Mouse (Mus musculus) CH12.LX (cell line): ENCODE measurements around the gene Agpat3. TPM values are rescaled to one million over a fixed set of nuclear protein-coding genes. Genes with fewer than 3 reads are reported as not detected.

Experiments used
- DNase-seq: peaks from one replicate; pipeline ENCODE4 v3.0.0-alpha.2; 2013; ENCODE audit errors: extremely low read depth
- H3K27ac ChIP-seq: 2 replicates; pipeline ENCODE4 v1.5.1; 2012; ENCODE audit warnings: low read depth, mild to moderate bottlenecking, control low read depth, moderate library complexity; ENCODE audit not compliant: insufficient read depth
- H3K27me3 ChIP-seq: replicated peaks from 2 replicates; pipeline ENCODE3; 2012; ENCODE audit warnings: inconsistent platforms
- H3K36me3 ChIP-seq, 2 experiments: replicated peaks in 1 of 2; 2 replicates each; pipeline versions ENCODE3 to v1.6.1; 2012; ENCODE audit warnings: inconsistent platforms in 1 of 2, low read length in 1 of 2, mild to moderate bottlenecking in 1 of 2, mixed read lengths in 1 of 2, moderate library complexity in 1 of 2; ENCODE audit not compliant: control insufficient read depth in 1 of 2, insufficient read depth in 1 of 2
- H3K4me1 ChIP-seq, 2 experiments: 2 replicates each; pipeline ENCODE4 v1.6.1; 2012; ENCODE audit warnings: inconsistent platforms in 1 of 2, moderate library complexity in 1 of 2; ENCODE audit not compliant: insufficient read depth in 2 of 2, control insufficient read depth in 1 of 2
- H3K4me2 ChIP-seq: 2 replicates; pipeline ENCODE4 v1.6.1; 2012; ENCODE audit warnings: low read depth, mild to moderate bottlenecking, control low read depth; ENCODE audit not compliant: poor library complexity, insufficient read depth, severe bottlenecking
- H3K4me3 ChIP-seq, 3 experiments: fragments of 150-350 bp in 1 of 3; sonication (generic) in 1 of 3; replicated peaks in 1 of 3; 2 replicates each; pipeline versions ENCODE3 to v1.5.1; 2011 to 2012; ENCODE audit warnings: low read depth in 2 of 3, low read length in 2 of 3, mild to moderate bottlenecking in 2 of 3, moderate library complexity in 2 of 3, control low read depth in 1 of 3, improper control_type of control experiment in 1 of 3, inconsistent platforms in 1 of 3, mixed read lengths in 1 of 3; ENCODE audit not compliant: poor library complexity in 1 of 3
- H3K79me2 ChIP-seq: replicated peaks from 2 replicates; pipeline ENCODE4 v1.6.1; 2012; ENCODE audit warnings: mild to moderate bottlenecking, moderate library complexity; ENCODE audit not compliant: control insufficient read depth, poor library complexity, insufficient read depth, severe bottlenecking; ENCODE audit errors: extremely low read depth
- H3K9ac ChIP-seq: 2 replicates; pipeline ENCODE4 v1.6.1; 2012; ENCODE audit warnings: low read depth, mild to moderate bottlenecking, control low read depth, moderate library complexity; ENCODE audit not compliant: insufficient read depth
- H3K9me3 ChIP-seq: replicated peaks from 2 replicates; pipeline ENCODE3; 2012; ENCODE audit warnings: low read length, inconsistent platforms, mixed read lengths
- BHLHE40 ChIP-seq: IDR thresholded peaks from 2 replicates; pipeline ENCODE4 v1.6.1; 2011; ENCODE audit warnings: mild to moderate bottlenecking, low read depth, low read length, improper control_type of control experiment
- CTCF ChIP-seq, 2 experiments: IDR thresholded peaks in 1 of 2; conservative IDR thresholded peaks in 1 of 2; 2 replicates each; pipeline ENCODE4 v1.5.1; 2011 to 2012; ENCODE audit warnings: low read depth in 2 of 2, low read length in 2 of 2, improper control_type of control experiment in 1 of 2, inconsistent platforms in 1 of 2, mild to moderate bottlenecking in 1 of 2, moderate library complexity in 1 of 2
- ELF1 ChIP-seq: IDR thresholded peaks from 2 replicates; pipeline ENCODE4 v1.6.1; 2014; ENCODE audit warnings: low read depth, mild to moderate bottlenecking, inconsistent platforms, low read length, improper control_type of control experiment
- EP300 ChIP-seq: IDR thresholded peaks from 2 replicates; pipeline ENCODE4 v1.6.1; 2011; ENCODE audit warnings: low read length, improper control_type of control experiment
- HCFC1 ChIP-seq: IDR thresholded peaks from 2 replicates; pipeline ENCODE4 v1.6.1; 2012; ENCODE audit warnings: low read depth, mild to moderate bottlenecking, inconsistent platforms, low read length, improper control_type of control experiment
- JUN ChIP-seq: IDR thresholded peaks from 2 replicates; pipeline ENCODE4 v1.6.1; 2011; ENCODE audit warnings: low read depth, mild to moderate bottlenecking, low read length, improper control_type of control experiment, moderate library complexity; ENCODE audit not compliant: insufficient read depth
- KAT2A ChIP-seq: IDR thresholded peaks from 2 replicates; pipeline ENCODE4 v1.6.1; 2012; ENCODE audit warnings: low read length, improper control_type of control experiment, inconsistent platforms; ENCODE audit not compliant: insufficient replicate concordance
- MAX ChIP-seq: IDR thresholded peaks from 2 replicates; pipeline ENCODE4 v1.6.1; 2011; ENCODE audit warnings: low read length, improper control_type of control experiment
- MEF2A ChIP-seq: IDR thresholded peaks from 2 replicates; pipeline ENCODE4 v1.6.1; 2014; ENCODE audit warnings: low read depth, mild to moderate bottlenecking, inconsistent platforms, low read length, improper control_type of control experiment, borderline replicate concordance
- NELFE ChIP-seq: IDR thresholded peaks from 2 replicates; pipeline ENCODE4 v1.6.1; 2011; ENCODE audit warnings: low read depth, low read length, improper control_type of control experiment
- NRF1 ChIP-seq: IDR thresholded peaks from 2 replicates; pipeline ENCODE4 v1.6.1; 2014; ENCODE audit warnings: low read depth, mild to moderate bottlenecking, inconsistent platforms, low read length, improper control_type of control experiment, moderate library complexity
- PAX5 ChIP-seq: IDR thresholded peaks from 2 replicates; pipeline ENCODE4 v1.6.1; 2012; ENCODE audit warnings: low read length, inconsistent platforms, mixed read lengths
- POLR2A ChIP-seq: IDR thresholded peaks from 2 replicates; pipeline ENCODE4 v1.6.1; 2011; ENCODE audit warnings: low read depth, mild to moderate bottlenecking, improper control_type of control experiment, low read length
- POLR2AphosphoS2 ChIP-seq: IDR thresholded peaks from 2 replicates; pipeline ENCODE4 v1.6.1; 2011; ENCODE audit warnings: low read depth, low read length, improper control_type of control experiment
- RCOR1 ChIP-seq: conservative IDR thresholded peaks from 2 replicates; pipeline ENCODE4 v1.6.1; 2012; ENCODE audit warnings: low read depth, mild to moderate bottlenecking, inconsistent platforms, low read length, improper control_type of control experiment
- TBP ChIP-seq: conservative IDR thresholded peaks from 2 replicates; pipeline ENCODE4 v1.6.1; 2011; ENCODE audit warnings: low read depth, low read length, improper control_type of control experiment
- UBTF ChIP-seq: IDR thresholded peaks from 2 replicates; pipeline ENCODE4 v1.6.1; 2012; ENCODE audit warnings: low read depth, mild to moderate bottlenecking, inconsistent platforms, low read length, improper control_type of control experiment, moderate library complexity
- ZC3H11A ChIP-seq: IDR thresholded peaks from 2 replicates; pipeline ENCODE4 v1.6.1; 2012; ENCODE audit warnings: low read depth, mild to moderate bottlenecking, inconsistent platforms, low read length, improper control_type of control experiment
- ZKSCAN1 ChIP-seq: IDR thresholded peaks from 2 replicates; pipeline ENCODE4 v1.6.1; 2012; ENCODE audit warnings: low read depth, inconsistent platforms, low read length, improper control_type of control experiment, borderline replicate concordance
- ZMIZ1 ChIP-seq: IDR thresholded peaks from 2 replicates; pipeline ENCODE4 v1.6.1; 2012; ENCODE audit warnings: low read depth, mild to moderate bottlenecking, inconsistent platforms, low read length, improper control_type of control experiment
- ZNF384 ChIP-seq: IDR thresholded peaks from 2 replicates; pipeline ENCODE4 v1.6.1; 2012; ENCODE audit warnings: low read depth, low read length, improper control_type of control experiment, inconsistent platforms
- dilution Hi-C: fragments of 300-500 bp; cut with MboI; formaldehyde crosslinking; loops from 2 replicates; pipeline ENCODE4 v1.14.3; 2020; ENCODE audit warnings: low sequenced_read_pairs; ENCODE audit not compliant: extremely low pct_unique_long_range_greater_than_20kb, extremely low pct_ligation_motif_present
- in situ Hi-C: fragments of 300-500 bp; cut with MboI; formaldehyde crosslinking; loops from 3 replicates; pipeline ENCODE4 v1.14.3; 2019; ENCODE audit warnings: low sequenced_read_pairs, low pct_ligation_motif_present, low pct_unique_long_range_greater_than_20kb, mixed read lengths
- polyA plus RNA-seq: library from polyadenylated mRNA; unstranded; fragments of >175 nt; gene quantifications from 2 replicates; pipeline ENCODE4 v1.2.1, GENCODE M21; 2012; ENCODE audit warnings: low read depth; ENCODE audit not compliant: insufficient read length
- total RNA-seq, 2 experiments: library from RNA; depleted of rRNA; stranded (reverse); fragments of 300-350 nt in 1 of 2; fragments of >200 nt in 1 of 2; gene quantifications; 2 replicates each; pipeline ENCODE4 v1.2.3; 2012 to 2014

Agpat3 gene
- total and polyA plus RNA-seq, 3 experiments: 36.7 to 67.2 (median 63.1) TPM

- no peak for TF ChIP-seq RCOR1
- TF ChIP-seq NRF1: no peak
- TF ChIP-seq PAX5: no peak
- TF ChIP-seq NELFE: no peak
- no peak for TF ChIP-seq HCFC1
- no peak for TF ChIP-seq POLR2A
- no peak for TF ChIP-seq ZKSCAN1
- no peak for TF ChIP-seq MAX
- TF ChIP-seq ZNF384: no peak
- no peak for TF ChIP-seq EP300
- TF ChIP-seq MEF2A: no peak
- no peak for TF ChIP-seq UBTF
- no peak for TF ChIP-seq JUN
- Histone ChIP-seq H3K27me3 (peaks cover 26% of the 10 kb centered on the region), H3K4me2 (no peak overlapping the region), H3K9ac (no peak overlapping the region), H3K4me3 (no peak overlapping the region), H3K27ac (no peak overlapping the region), H3K4me1 (peaks cover 11 to 28% of the 10 kb centered on the region in 2 experiments), H3K9me3 (no peaks in the 10 kb centered on the region), H3K79me2 (no peaks in the 10 kb centered on the region), H3K36me3 (no peaks in the 10 kb centered on the region)
- no peak for DNase-seq
- dilution Hi-C loops (no loop called here), in situ Hi-C loops (loop anchor here (5.0 to 25.0 kb wide), 3 partner anchors 54 to 354 kb away; partner anchors contain the start of genes Aire and Dnmt3l)
These were observed 38.7 kb upstream of the Agpat3 start for GRCm38 (mm10) chr10:78390982-78391470.

GRCm38 (mm10) chr10:78388216-78388980, 36.1 kb upstream of the Agpat3 start:
- no peak for DNase-seq
- Histone ChIP-seq H3K4me3 (no peak overlapping the region), H3K27me3 (peaks cover 32% of the 10 kb centered on the region), H3K27ac (no peak overlapping the region), H3K36me3 (no peaks in the 10 kb centered on the region), H3K79me2 (no peaks in the 10 kb centered on the region), H3K4me1 (peaks cover 7 to 16% of the 10 kb centered on the region in 2 experiments), H3K4me2 (peak overlapping the region; percentile 61), H3K9me3 (no peaks in the 10 kb centered on the region), H3K9ac (no peak overlapping the region)
- TF ChIP-seq ELF1 (no peak), CTCF (conservative IDR thresholded peaks at IDR 0.05 in 1 of 2, IDR thresholded peaks at IDR 0.05 in 1 of 2; ENCODE audit: low read depth in 2 of 2, low read length in 2 of 2) (no peak), ZC3H11A (no peak), PAX5 (no peak), TBP (no peak), ZMIZ1 (no peak), UBTF (no peak), KAT2A (no peak), ZNF384 (no peak), POLR2AphosphoS2 (no peak), BHLHE40 (no peak), NRF1 (no peak)
- in situ Hi-C loops: loop anchor here (25.0 kb wide), 1 partner anchor 351 kb away; the partner anchor contains the start of genes Aire and Dnmt3l
- dilution Hi-C loops: no loop called here
